Mouse (Mus musculus) activated CD4-positive, CD25-positive, alpha-beta regulatory T cell (primary cell): Measurements from ENCODE around the gene Zfp974. TPM values are rescaled to one million over a fixed set of nuclear protein-coding genes. Genes with fewer than 3 reads are reported as not detected.

Source experiments
- polyA plus RNA-seq, 2 experiments: library from polyadenylated mRNA; unstranded; fragments of 100-300 nt; shearing (Covaris generic); gene quantifications; one replicate each; pipeline ENCODE4 v1.2.1; 2017

Gene Zfp974
- polyA plus RNA-seq: 1 to 10 TPM; 3.7 to 9.5 TPM

DNA sequence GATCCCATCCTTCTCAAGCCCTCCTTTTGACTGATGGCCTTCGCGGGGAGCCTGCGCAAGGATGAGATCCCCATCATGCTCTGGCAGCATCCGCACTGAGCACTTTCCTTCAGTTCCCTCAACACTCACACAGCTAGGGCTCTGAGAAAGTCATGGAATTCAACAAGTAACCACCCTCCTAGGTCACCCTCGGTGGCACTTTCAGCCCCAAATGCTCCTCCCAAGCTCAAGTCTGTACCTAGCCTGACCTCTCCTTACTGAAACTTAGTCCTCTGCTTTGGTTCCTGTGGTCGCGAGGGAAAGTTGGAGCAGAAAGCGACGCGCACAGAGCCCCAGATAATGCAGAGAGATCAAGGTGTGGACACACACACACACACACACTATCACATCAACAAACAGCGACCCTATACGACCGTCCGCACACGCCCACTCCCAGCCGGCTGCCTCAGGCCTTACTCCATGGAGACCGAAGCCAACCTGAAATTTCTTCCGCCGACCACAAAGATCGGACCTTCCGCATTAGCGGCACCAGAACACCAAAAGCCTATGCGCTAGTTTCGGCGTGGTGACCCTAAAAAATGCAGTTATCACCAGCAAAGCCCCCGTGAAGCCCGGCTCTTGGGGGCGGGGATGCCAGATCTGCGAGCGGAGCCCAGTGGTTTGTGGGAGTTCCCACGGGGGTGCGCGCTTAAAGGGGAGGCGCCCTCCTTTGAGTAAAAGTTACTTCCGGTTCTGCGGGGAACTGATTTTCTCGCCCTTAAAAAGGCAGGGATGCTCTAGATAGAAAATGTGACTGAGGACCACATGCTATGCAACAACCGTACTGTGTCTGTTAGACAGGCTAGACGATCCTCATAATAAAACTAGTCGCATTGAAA lies at the start of gene Zfp974:
Gene Zfp974, minus strand, starts transcription at position 643 of the 878 bp plus-strand sequence.

Other genes starting within 250 kb of the Zfp974 start
- 1 to 10 TPM in 1 of 2 experiments, under 1 TPM in 1; 0.95 to 7.4 TPM for gene Zfp607b, start 240.1 kb downstream of the Zfp974 start, polyA plus RNA-seq
- 10 to 100 TPM in 1 of 2 experiments, 1 to 10 TPM in 1; 9.8 to 13.4 TPM for gene Zfp60, start 198.1 kb downstream of the Zfp974 start, polyA plus RNA-seq
- 1 to 10 TPM; 2.7 to 3.4 TPM for gene Zfp626, start 122.3 kb downstream of the Zfp974 start, polyA plus RNA-seq
- 1 to 10 TPM; 5.1 to 6.4 TPM for gene Zfp59, start 90.9 kb downstream of the Zfp974 start, polyA plus RNA-seq
- 10 to 100 TPM in 1 of 2 experiments, 1 to 10 TPM in 1; 8.7 to 10.5 TPM for gene Zfp607a, start 71.9 kb downstream of the Zfp974 start, polyA plus RNA-seq
- gene Zfp780b, start 49.7 kb upstream of the Zfp974 start, polyA plus RNA-seq: 10 to 100 TPM in 1 of 2 experiments, 1 to 10 TPM in 1; 9.6 to 11.9 TPM
- 1 to 10 TPM; 5.8 to 5.9 TPM for gene Zfp850, start 84.7 kb upstream of the Zfp974 start, polyA plus RNA-seq
- 100 to 1,000 TPM; 194 to 235 TPM for gene Psmc4, start 120.6 kb upstream of the Zfp974 start, polyA plus RNA-seq
- gene Fcgbp, start 141.8 kb upstream of the Zfp974 start, polyA plus RNA-seq: under 1 TPM in 1 of 2 experiments, not detected in 1; 0.45 TPM
- gene 9530053A07Rik, start 200.0 kb upstream of the Zfp974 start, polyA plus RNA-seq: under 1 TPM in 1 of 2 experiments, not detected in 1; 0.15 TPM
- gene Fbl, start 240.2 kb upstream of the Zfp974 start, polyA plus RNA-seq: 100 to 1,000 TPM; 119 to 130 TPM